Mouse (Mus musculus) heart, embryonic 14.5 days (tissue): ENCODE measurements around the gene Enpep. TPM values are rescaled to one million over a fixed set of nuclear protein-coding genes. Genes with fewer than 3 reads are reported as not detected.

Experiments used
- ATAC-seq: fragments of 200-750 bp; cut with Nextera tagmentation; 2 replicates; pipeline ENCODE4 v1.8.0; 2017; ENCODE audit warnings: low read depth, moderate TSS enrichment; ENCODE audit not compliant: insufficient number of reproducible peaks, insufficient read depth, low FRiP score
- H3K27ac ChIP-seq, 2 experiments: fragments of 200-500 bp in 1 of 2; fragments of 300-500 bp in 1 of 2; sonication (generic) in 1 of 2; replicated peaks in 1 of 2; 2 replicates each; pipeline ENCODE4 v1.5.1; 2012 to 2014; ENCODE audit warnings: low read depth in 2 of 2, low read length in 2 of 2, control low read depth in 1 of 2, mild to moderate bottlenecking in 1 of 2, mixed read lengths in 1 of 2; ENCODE audit not compliant: control insufficient read depth in 1 of 2, insufficient read depth in 1 of 2
- H3K27me3 ChIP-seq: fragments of 300-500 bp; sonication (generic); 2 replicates; pipeline ENCODE4 v1.6.1; 2014; ENCODE audit warnings: mild to moderate bottlenecking, low read length, control low read depth; ENCODE audit not compliant: control insufficient read depth, insufficient read depth
- H3K36me3 ChIP-seq: fragments of 300-500 bp; sonication (generic); 2 replicates; pipeline ENCODE4 v1.6.1; 2014; ENCODE audit warnings: mild to moderate bottlenecking, control low read depth, low read length, mixed read lengths; ENCODE audit not compliant: control insufficient read depth, insufficient read depth
- H3K4me1 ChIP-seq, 2 experiments: fragments of 200-500 bp in 1 of 2; fragments of 300-500 bp in 1 of 2; sonication (generic) in 1 of 2; 2 replicates each; pipeline ENCODE4 v1.6.1; 2012 to 2014; ENCODE audit warnings: low read length in 2 of 2, control low read depth in 1 of 2, mixed read lengths in 1 of 2; ENCODE audit not compliant: control insufficient read depth in 2 of 2, insufficient read depth in 2 of 2
- H3K4me2 ChIP-seq: fragments of 300-500 bp; sonication (generic); 2 replicates; pipeline ENCODE4 v1.6.1; 2014; ENCODE audit warnings: mild to moderate bottlenecking, low read length
- H3K4me3 ChIP-seq, 2 experiments: fragments of 200-500 bp in 1 of 2; fragments of 300-500 bp in 1 of 2; sonication (generic) in 1 of 2; 2 replicates each; pipeline ENCODE4 v1.5.1; 2012 to 2014; ENCODE audit warnings: low read length in 2 of 2, mild to moderate bottlenecking in 2 of 2, control low read depth in 1 of 2, low read depth in 1 of 2, moderate library complexity in 1 of 2; ENCODE audit not compliant: control insufficient read depth in 1 of 2, insufficient read depth in 1 of 2
- H3K9ac ChIP-seq: fragments of 300-500 bp; sonication (generic); 2 replicates; pipeline ENCODE4 v1.6.1; 2014; ENCODE audit warnings: mild to moderate bottlenecking, low read length
- H3K9me3 ChIP-seq: fragments of 300-500 bp; sonication (generic); 2 replicates; pipeline ENCODE4 v1.6.1; 2016; ENCODE audit warnings: low read length, control low read depth; ENCODE audit not compliant: control insufficient read depth
- WGBS: fragments of 180-500 bp; shearing (Covaris S2); extraction: QIAGEN DNeasy Blood & Tissue Kit; methylation state at CpG from one replicate; pipeline ENCODE4 v1.1.7; 2014; 5-methylcytosine and 5-hydroxymethylcytosine counted together
- polyA plus RNA-seq: library from polyadenylated mRNA; unstranded; fragments of >200 nt; fragmentation: Nextera tagmentation; extraction: Ambion mirVana; gene quantifications from 2 replicates; pipeline ENCODE4 v1.2.1, GENCODE M21; 2014

The Enpep gene
- polyA plus RNA-seq, 1 experiment from 2014 or later: 20.2 TPM

GRCm38 (mm10) chr3:129312511-129312910 is 20.0 kb downstream of the Enpep start:
- WGBS: 84% methylated on average over 8 of the region's 8 CpGs
- no peak for ATAC-seq
- no peak overlapping the region for H3K9ac ChIP-seq
- H3K4me2 ChIP-seq: no peak overlapping the region
- no peaks in the 10 kb centered on the region for H3K27me3 ChIP-seq
- no peak overlapping the region for H3K4me3 ChIP-seq
- no peaks in the 10 kb centered on the region for H3K4me1 ChIP-seq
- H3K27ac ChIP-seq: no peak overlapping the region
- no peaks in the 10 kb centered on the region for H3K9me3 ChIP-seq
- H3K36me3 ChIP-seq: no peaks in the 10 kb centered on the region

- no peak overlapping the region for H3K4me3 ChIP-seq
- no peaks in the 10 kb centered on the region for H3K36me3 ChIP-seq
- WGBS: 85% methylated on average over 8 of the region's 8 CpGs
- ATAC-seq: no peak
- H3K27ac ChIP-seq: no peak overlapping the region
- no peaks in the 10 kb centered on the region for H3K9me3 ChIP-seq
- H3K4me2 ChIP-seq: no peak overlapping the region
- no peaks in the 10 kb centered on the region for H3K27me3 ChIP-seq
- H3K4me1 ChIP-seq: no peaks in the 10 kb centered on the region
- H3K9ac ChIP-seq: no peak overlapping the region
Measured at GRCm38 (mm10) chr3:129311951-129312350, 20.6 kb downstream of the Enpep start.

- Histone ChIP-seq H3K27ac (no peak overlapping the region), H3K27me3 (no peaks in the 10 kb centered on the region), H3K4me3 (no peak overlapping the region), H3K4me2 (no peak overlapping the region), H3K9ac (no peak overlapping the region), H3K4me1 (no peaks in the 10 kb centered on the region), H3K9me3 (no peaks in the 10 kb centered on the region), H3K36me3 (no peaks in the 10 kb centered on the region)
- no peak for ATAC-seq
- WGBS: 49% methylated on average over 5 of the region's 5 CpGs
Measured at GRCm38 (mm10) chr3:129309926-129310325, 22.6 kb downstream of the Enpep start.

- Histone ChIP-seq H3K4me3 (no peak overlapping the region), H3K4me2 (no peak overlapping the region), H3K36me3 (no peaks in the 10 kb centered on the region), H3K27me3 (no peaks in the 10 kb centered on the region), H3K4me1 (no peaks in the 10 kb centered on the region), H3K27ac (no peak overlapping the region), H3K9ac (no peak overlapping the region), H3K9me3 (no peaks in the 10 kb centered on the region)
- no peak for ATAC-seq
- WGBS: 63% methylated on average over 9 of the region's 9 CpGs
Measured at GRCm38 (mm10) chr3:129308876-129309275, 23.6 kb downstream of the Enpep start.

- 26% methylated on average over 10 of the region's 10 CpGs for WGBS
- H3K9me3 ChIP-seq: no peaks in the 10 kb centered on the region
- H3K4me3 ChIP-seq: no peak overlapping the region
- H3K27ac ChIP-seq: no peak overlapping the region
- no peak overlapping the region for H3K4me2 ChIP-seq
- no peak for ATAC-seq
- no peaks in the 10 kb centered on the region for H3K27me3 ChIP-seq
- H3K9ac ChIP-seq: no peak overlapping the region
- H3K36me3 ChIP-seq: no peaks in the 10 kb centered on the region
- H3K4me1 ChIP-seq: no peaks in the 10 kb centered on the region
Measured at GRCm38 (mm10) chr3:129308102-129308752, 24.3 kb downstream of the Enpep start.

GRCm38 (mm10) chr3:129303941-129304340 is 28.6 kb downstream of the Enpep start:
- no peak for ATAC-seq
- no peaks in the 10 kb centered on the region for H3K9me3 ChIP-seq
- H3K36me3 ChIP-seq: no peaks in the 10 kb centered on the region
- no peak overlapping the region for H3K4me3 ChIP-seq
- no peak overlapping the region for H3K4me2 ChIP-seq
- H3K9ac ChIP-seq: no peak overlapping the region
- no peak overlapping the region for H3K27ac ChIP-seq
- H3K27me3 ChIP-seq: no peaks in the 10 kb centered on the region
- no peaks in the 10 kb centered on the region for H3K4me1 ChIP-seq
- WGBS: 12% methylated on average over 3 of the region's 3 CpGs

GRCm38 (mm10) chr3:129299874-129300273 is 32.6 kb downstream of the Enpep start:
- Histone ChIP-seq H3K27ac (no peak overlapping the region), H3K4me3 (no peak overlapping the region), H3K4me1 (peaks cover 3 to 7% of the 10 kb centered on the region in 2 experiments; a peak in 3 of 4 replicates), H3K9me3 (no peaks in the 10 kb centered on the region), H3K4me2 (no peak overlapping the region), H3K36me3 (no peaks in the 10 kb centered on the region), H3K27me3 (no peaks in the 10 kb centered on the region), H3K9ac (no peak overlapping the region)
- no peak for ATAC-seq
- 66% methylated on average over 1 of the region's 1 CpGs for WGBS

- Histone ChIP-seq H3K4me2 (no peak overlapping the region), H3K4me3 (no peak overlapping the region), H3K4me1 (peaks cover 3 to 13% of the 10 kb centered on the region in 2 experiments; a peak in 3 of 4 replicates), H3K9ac (no peak overlapping the region), H3K27me3 (no peaks in the 10 kb centered on the region), H3K9me3 (no peaks in the 10 kb centered on the region), H3K36me3 (no peaks in the 10 kb centered on the region), H3K27ac (no peak overlapping the region)
- ATAC-seq: no peak
- whole genome bisulfite sequencing: 80% methylated on average over 8 of the region's 8 CpGs
Measured at GRCm38 (mm10) chr3:129298606-129299005, 33.9 kb downstream of the Enpep start.
